Mouse (Mus musculus) c-Kit-positive CD71-negative TER-119-negative erythroid progenitor cells, embryonic 14.5 days (primary cell): ENCODE results near the gene Tns4.

Experiments
- DNase-seq: peaks from one replicate; pipeline ENCODE4 v3.0.0-alpha.2; 2013; ENCODE audit warnings: low read depth

Gene Tns4

DNA sequence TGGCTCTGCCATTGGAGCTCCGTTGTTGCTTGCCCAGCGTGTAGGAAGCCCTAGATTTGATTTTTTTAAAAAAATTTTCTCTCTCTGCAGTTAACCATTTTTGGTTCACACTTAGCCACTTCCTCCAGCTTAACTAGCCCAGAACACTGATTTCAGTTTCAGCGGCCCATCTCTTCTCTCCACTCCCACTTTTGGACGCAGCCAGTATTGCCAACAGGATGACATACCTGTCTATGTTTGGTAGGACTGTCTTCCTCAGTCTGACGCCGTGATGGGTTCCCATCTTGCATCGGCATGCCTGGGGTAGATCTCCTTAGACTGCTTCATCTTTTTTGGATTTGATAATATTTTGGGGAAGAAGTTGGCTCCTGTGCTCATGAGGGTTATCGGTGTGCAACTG is 1.3 kb upstream of the Tns4 start:
- DNase-seq: no peak

DNA sequence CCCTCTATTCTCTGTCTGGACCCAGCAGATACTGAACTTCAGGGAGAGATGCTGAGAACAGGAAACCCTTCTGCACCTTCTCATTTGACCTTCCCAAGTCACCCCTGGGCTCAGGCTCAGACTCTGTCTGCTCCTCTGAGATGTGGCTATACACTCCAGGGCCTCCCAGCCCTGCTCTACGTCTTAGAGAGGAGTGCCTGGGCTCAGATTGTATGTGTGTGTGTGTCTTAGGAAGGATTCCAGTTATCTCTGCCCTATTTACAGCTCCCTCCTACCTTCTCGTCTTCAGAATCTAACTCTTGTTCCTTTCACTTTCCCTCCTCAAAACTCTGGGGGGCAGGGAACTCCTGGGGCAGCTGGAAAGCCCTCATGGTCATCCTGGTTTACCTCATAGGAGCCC is 620 bp downstream of the Tns4 start:
- DNase-seq: no peak

- no peak for DNase-seq
Measured at GRCm38 (mm10) chr11:99084366-99084765, 4.7 kb downstream of the Tns4 start.

DNA sequence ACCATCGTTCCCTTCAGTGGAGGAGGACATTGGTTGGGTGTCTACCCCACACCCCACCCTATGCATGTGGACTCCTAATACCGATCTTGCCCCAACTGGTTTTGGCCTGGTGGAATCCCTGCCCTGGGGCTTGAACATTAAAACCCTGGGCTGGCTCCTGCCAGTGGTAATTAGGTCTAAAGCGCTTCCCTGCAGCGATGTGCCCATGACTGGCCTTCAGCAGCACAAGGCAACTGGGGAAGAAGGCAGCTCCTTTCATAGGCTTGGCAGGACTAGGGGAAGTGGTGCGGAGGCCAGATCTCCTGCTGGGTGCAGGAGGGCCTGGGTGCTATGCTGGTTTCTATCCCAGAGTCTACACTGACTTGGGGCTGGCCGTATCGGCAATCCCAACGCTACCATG is 5.6 kb downstream of the Tns4 start:
- no peak for DNase-seq

DNA sequence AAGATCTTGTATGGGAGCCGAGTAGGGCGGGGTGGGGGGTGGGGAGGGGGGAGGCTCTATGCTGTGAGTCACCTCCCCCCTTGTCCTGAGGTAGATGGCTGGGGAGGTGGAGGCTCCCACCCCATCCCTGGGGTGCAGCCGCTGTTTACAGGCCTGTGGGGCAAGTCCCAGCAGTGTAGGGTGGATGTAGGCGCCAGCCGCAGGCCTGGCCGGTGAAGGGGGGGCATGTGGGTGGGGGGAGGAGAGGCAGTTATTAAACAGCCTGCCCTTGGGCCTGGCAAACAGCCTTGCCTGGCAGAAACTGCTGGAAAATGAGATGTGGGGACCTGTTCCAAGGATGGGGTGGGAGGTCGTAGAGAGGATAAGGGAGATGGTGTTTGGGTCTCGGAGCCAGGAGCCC is 7.0 kb downstream of the Tns4 start:
- no peak for DNase-seq

DNA sequence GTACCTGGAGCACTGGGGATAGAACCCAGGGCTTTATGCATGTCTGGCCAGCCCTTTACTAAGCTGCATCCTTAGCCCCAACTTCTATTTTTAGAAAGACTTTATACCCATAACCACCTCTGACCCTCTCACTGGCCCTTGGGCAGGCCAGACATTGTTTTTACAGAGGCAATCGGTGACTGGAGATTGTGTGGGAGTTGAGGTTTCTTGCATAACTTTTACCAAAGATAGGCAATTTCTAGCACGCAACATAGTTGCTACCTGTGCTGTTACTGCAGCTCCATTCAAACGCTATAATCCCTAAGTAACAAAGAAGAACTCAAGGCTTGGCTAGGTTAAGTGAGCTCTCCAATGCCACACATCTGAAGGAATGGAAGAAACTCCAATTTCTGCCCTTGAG is 7.5 kb downstream of the Tns4 start:
- DNase-seq: no peak

- no peak for DNase-seq
Measured at GRCm38 (mm10) chr11:99080902-99081543, 8.1 kb downstream of the Tns4 start.

GRCm38 (mm10) chr11:99077869-99078268 is 11.2 kb downstream of the Tns4 start:
- no peak for DNase-seq

- DNase-seq: no peak
Measured at GRCm38 (mm10) chr11:99076744-99077319, 12.3 kb downstream of the Tns4 start.

DNA sequence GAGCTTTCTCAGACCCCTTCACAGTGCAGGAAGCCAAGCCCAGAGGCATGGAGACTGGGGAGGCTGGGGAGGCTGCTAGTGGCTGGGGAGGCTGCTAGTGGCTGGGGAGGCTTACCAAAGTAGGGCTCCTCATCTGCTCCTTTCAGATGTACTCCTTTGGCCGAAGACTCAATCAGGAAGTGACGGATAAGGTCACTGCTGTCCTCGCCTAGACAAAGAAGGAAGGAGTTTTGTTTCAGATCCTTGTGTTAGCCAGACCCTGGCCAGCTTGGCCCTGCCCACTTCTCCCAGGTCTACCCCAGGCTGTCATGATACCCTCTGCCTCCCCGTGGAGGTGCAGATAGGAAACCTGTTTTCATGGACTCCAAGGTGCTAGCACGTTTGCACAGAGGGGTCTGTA is 15.3 kb downstream of the Tns4 start:
- DNase-seq: no peak

DNA sequence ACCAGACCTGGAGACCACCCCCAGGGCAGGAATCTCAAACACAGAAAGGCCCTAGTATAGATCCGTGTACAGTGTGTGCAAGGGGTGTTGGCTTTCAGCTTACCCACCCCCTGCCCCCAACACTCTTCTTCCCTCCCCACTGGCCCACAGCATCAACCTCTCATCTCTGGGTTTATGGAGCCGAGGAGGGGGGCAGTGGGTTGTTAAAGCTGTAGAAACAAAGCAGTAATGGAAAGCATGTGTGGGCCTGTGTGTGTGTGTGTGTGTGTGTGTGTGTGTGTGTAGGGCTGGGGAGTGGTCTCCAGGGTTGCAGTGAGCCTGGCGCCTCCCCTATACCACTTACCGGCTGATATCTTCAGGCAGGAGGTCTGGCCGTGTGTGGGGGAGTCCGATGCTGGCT is 17.2 kb downstream of the Tns4 start:
- no peak for DNase-seq

DNA sequence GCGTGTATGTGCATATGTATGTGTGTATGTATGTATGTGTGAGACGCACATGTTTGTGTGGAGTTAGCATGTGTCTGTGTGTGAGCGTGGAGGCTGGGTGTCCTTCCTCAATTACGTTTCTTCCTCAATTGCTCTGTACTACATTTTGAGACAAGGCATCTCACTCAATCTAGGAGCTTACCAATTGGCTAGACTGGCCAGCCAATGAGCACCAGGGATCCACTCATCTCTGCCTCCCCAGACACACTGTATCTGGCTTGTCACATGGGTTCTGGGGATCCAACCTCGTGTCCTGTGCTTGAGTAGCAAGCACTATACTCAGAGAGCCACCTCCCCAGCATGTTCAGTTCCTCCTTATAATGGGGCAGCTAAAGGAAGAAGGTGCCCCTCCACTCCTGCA is 20.7 kb downstream of the Tns4 start:
- DNase-seq: no peak

DNA sequence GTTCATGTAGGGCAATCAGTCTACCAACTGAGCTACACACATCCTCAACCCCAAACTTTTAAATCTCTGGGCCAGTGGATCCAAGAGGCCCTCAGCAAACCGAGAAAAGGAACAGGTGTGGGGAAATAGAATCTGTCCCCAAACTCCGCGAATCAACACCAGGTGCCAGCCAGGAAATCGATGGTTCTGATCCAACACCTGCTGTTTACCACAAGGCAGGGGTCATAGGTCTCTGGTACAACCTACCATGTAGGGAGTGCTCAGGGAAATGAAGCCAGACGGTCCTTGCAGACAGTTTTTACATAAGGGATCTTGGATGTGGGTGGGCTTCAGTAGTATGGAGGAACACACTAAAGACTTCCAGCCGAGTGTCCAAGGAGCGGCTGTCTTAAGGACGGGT is 21.5 kb downstream of the Tns4 start:
- DNase-seq: no peak

- DNase-seq: peak; percentile 70
Measured at GRCm38 (mm10) chr11:99065979-99066378, 23.1 kb downstream of the Tns4 start.

DNA sequence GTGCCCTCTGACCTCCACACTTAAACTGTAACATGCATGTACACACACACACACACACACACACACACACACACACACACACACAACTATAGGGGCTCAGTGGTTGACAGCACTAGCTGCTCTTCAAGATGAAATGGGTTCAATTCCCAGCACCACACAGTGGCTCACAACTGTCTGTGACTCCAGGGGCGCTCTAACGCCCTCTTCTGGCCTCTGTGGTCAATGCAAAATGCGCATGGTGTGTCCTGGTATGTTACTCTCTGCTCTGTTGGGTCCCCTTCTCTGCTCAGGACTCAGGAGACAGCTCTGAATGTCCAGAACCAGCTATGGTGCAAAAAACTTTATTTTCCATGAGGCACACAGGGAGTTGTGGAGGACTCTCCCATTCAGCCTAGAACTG is 23.8 kb downstream of the Tns4 start:
- no peak for DNase-seq

GRCm38 (mm10) chr11:99063406-99064131 is 25.5 kb downstream of the Tns4 start:
- no peak for DNase-seq

DNA sequence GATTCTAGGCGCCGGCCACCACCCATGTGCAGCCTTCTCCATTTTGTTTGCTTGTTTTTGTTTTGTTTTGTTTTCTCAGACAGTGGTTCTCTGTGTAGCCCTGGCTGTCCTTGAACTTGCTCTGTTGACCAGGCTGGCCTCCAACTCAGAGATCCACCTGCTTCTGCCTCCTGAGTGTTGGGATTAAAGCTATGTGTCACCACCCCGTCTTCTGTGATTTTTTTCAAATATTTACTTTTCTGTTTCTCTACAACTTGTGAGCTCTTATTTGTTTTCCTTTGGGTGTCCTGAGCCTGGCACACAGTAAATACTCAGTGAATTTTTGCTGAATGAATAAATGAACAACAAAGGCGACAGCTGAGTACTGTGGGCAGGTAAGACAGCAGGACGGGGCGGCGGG is 26.4 kb downstream of the Tns4 start:
- no peak for DNase-seq

- no peak for DNase-seq
Measured at GRCm38 (mm10) chr11:99060435-99060834, 28.7 kb downstream of the Tns4 start.

- no peak for DNase-seq
Measured at GRCm38 (mm10) chr11:99055571-99056452, 33.3 kb downstream of the Tns4 start.

DNA sequence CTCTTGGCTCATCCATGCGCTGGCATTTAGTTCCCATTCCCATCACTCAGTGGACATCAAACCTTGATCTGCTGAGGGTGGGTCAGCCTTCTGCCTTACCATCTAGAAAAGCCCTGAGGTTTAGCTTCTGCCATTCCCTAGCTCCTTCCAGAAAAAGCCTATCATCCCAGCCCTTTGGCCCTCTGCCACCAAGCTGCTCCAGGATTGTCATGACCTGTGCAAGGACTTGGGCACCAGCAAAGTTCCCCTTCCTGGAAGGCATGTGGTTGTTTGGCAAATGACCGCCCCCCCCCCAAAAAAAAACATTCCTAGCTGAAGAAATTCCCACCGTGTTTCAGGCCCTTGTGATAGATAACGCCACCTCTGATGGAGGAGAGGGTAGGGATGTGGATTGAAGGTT is 34.0 kb downstream of the Tns4 start:
- DNase-seq: no peak

- no peak for DNase-seq
Measured at GRCm38 (mm10) chr11:99047643-99048042, 41.5 kb downstream of the Tns4 start.

GRCm38 (mm10) chr11:99047120-99047519 is 42.0 kb downstream of the Tns4 start:
- no peak for DNase-seq
